Mouse (Mus musculus): ENCODE data around the gene Snx4.

The Snx4 gene

GRCm38 (mm10) chr16:33271824-33272223 lies 20.6 kb downstream of the Snx4 start:
- DNase-seq (ENCODE audit: low spot score): no peak

GRCm38 (mm10) chr16:33283079-33283478 lies 31.8 kb downstream of the Snx4 start:
- no peak for DNase-seq (ENCODE audit: low spot score)

- no peak for DNase-seq (ENCODE audit: low spot score)
Measured at GRCm38 (mm10) chr16:33288536-33288935, 37.3 kb downstream of the Snx4 start.

DNA sequence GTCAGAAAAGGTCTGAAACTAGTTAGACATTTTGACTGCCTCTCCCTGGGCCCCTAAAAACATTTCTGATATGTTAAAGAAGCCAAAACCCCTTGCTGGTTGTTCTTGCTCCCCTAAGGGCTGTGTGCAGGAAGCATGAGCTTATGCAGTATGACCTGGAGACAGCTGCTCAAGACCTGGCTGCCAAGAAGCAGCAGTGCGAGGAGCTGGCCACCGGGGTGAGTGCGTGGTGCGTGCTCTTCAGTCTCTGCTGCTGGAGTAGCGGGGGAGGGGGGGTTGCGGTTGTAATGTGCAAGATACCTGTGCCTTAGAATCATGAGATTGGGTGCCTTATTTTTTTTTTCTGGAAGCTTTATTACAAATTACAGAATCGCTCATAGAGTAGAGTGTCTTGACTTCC lies 38.7 kb downstream of the Snx4 start:
- no peak for DNase-seq (ENCODE audit: low spot score)

DNA sequence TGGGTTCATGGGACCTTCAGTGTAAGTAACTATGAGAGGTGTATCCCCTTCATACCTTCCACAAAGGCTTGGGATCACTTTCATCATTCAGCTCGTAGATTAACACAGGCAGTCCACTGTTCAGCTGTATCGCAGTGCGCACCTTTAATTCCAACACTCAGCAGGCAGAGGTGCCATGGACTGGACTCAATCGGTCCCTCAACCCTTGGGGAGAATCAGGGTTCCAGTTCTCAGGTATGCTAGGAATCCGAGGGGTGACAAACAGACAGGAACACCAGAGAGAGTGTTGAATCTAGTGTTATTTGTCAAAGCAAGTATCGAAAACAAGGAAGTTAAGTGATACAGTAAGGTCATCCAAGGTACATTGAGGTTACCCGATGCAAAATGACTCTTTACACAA lies 41.0 kb downstream of the Snx4 start:
- no peak for DNase-seq (ENCODE audit: low spot score)

GRCm38 (mm10) chr16:33294681-33295080 lies 43.4 kb downstream of the Snx4 start:
- no peak for DNase-seq (ENCODE audit: low spot score)

- DNase-seq (ENCODE audit: low spot score): no peak
Measured at GRCm38 (mm10) chr16:33295321-33295720, 44.1 kb downstream of the Snx4 start.

- no peak for DNase-seq (ENCODE audit: low spot score)
Measured at GRCm38 (mm10) chr16:33297493-33297892, 46.3 kb downstream of the Snx4 start.

- peak; percentile 30 for DNase-seq (ENCODE audit: low spot score)
Measured at GRCm38 (mm10) chr16:33306633-33307070, 55.4 kb downstream of the Snx4 start.

- no peak for DNase-seq (ENCODE audit: low spot score)
Measured at GRCm38 (mm10) chr16:33307761-33308160, 56.5 kb downstream of the Snx4 start.

DNA sequence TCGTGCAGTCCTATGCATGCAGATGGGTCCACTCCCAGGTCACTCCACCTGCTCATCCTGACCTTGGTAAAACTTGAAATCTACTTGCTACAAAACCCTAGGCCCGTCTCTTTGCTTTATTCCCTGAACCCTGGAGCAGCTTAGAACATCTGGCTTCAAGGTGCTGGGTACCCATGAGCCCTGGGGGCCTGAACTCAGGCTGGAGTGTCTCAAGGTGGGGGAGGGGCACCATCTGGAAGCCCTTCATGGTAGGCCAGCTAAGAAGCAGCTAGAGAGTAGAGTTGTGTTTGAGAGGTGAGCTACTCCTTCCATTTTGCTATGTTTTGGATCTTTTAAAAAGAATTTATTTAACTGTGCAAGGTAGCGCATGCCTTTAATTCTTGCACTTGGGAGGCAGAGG lies 57.8 kb downstream of the Snx4 start:
- DNase-seq (ENCODE audit: low spot score): no peak

- DNase-seq (ENCODE audit: low spot score): no peak
Measured at GRCm38 (mm10) chr16:33315611-33316010, 64.4 kb downstream of the Snx4 start.

DNA sequence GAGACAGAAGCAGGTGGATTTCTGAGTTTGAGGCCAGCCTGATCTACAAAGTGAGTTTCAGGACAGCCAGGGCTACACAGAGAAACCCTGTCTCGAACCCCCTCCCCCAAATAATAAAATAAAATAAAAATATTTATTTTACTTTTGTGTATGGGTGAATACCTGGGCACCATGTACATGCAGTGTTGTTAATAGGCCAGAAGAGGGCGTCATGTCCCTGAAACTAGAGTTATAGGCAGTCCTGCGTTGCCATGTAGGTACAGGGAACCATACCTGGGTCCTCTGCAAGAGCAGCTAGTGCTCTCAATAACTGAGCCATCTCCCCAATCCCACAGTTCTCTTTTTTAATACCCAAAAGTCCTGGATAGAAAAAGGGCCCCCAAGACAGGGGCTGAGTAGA lies 66.4 kb downstream of the Snx4 start:
- DNase-seq (ENCODE audit: low spot score): no peak

- DNase-seq (ENCODE audit: low spot score): no peak
Measured at GRCm38 (mm10) chr16:33318059-33318458, 66.8 kb downstream of the Snx4 start.

- DNase-seq (ENCODE audit: low spot score): no peak
Measured at GRCm38 (mm10) chr16:33325704-33326455, 74.6 kb downstream of the Snx4 start.

- no peak for DNase-seq (ENCODE audit: low spot score)
Measured at GRCm38 (mm10) chr16:33326589-33326988, 75.3 kb downstream of the Snx4 start.

DNA sequence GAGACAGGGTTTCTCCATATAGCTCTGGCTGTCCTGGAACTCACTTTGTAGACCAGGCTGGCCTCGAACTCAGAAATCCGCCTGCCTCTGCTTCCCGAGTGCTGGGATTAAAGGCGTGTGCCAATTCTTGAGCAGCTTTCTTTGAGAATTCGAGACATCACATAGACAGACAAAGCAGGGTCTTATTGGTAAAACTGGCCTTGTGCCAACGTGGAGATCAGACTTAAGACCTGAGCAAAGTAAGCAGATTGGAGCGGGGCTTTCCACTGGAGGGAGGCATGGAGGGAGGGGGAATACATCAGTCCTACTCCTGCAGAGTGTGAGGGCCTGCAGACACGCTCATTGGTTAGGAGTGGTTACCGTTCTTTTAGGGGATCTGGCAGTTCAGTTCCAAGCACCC lies 75.9 kb downstream of the Snx4 start:
- no peak for DNase-seq (ENCODE audit: low spot score)

DNA sequence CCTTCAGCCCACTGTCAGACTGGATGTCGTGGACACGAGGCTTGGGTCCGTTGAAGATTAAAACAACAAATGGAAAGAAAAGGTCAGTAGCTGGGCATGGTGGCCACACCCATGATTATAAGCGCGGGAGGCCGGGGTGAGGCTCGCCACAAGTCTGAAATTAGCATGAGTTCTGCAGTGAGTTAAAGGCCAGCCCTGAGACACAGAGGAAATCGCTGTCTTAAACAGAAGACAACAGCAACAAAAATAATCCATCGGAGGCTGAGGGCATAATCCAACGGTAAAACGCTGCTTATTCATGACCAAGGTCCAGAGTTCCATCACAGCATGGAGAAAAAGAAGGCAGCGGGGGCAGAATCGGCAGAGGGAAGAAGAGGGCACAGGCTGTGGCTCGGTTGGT lies 81.8 kb downstream of the Snx4 start:
- no peak for DNase-seq (ENCODE audit: low spot score)

DNA sequence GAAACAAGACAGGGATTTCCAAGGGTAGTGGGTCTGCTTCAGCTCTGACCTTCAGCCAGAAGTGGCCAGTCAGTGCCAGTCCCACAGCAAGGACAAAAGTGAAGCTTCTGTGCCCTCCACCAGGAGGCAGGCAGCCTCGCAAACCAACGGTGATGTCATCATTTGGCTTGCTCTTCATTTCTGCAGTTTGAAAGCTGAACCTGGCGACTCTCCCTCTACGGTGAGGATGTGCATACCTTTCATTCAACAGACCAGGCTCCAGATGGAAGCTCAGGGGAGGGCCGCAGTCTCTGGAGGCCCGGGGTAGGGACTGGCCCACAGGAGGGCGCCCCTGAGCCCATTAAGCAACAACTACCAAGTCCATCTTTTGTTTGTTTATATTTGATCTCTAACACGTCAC lies 85.9 kb downstream of the Snx4 start:
- no peak for DNase-seq (ENCODE audit: low spot score)

GRCm38 (mm10) chr16:33337681-33338080 lies 86.4 kb downstream of the Snx4 start:
- no peak for DNase-seq (ENCODE audit: low spot score)

DNA sequence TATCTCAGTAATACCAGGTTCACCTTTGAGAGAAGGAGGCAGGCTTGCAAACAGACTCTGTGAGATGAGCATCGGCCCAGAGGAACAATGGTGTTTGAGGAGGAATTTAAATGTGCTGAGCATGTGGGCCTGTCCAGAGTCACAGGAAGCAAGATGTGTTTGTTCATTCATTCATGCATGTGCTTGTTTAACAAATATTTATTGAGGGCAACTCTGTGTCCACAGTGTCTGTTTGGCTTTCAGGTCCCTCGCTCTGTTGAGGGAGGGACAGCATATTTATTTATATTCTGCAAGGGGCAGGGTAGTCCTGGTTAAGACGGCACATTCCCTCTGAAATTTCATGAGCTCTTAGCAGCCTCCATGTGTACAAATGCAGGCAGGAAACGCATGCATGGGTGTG lies 87.2 kb downstream of the Snx4 start:
- DNase-seq (ENCODE audit: low spot score): no peak

DNA sequence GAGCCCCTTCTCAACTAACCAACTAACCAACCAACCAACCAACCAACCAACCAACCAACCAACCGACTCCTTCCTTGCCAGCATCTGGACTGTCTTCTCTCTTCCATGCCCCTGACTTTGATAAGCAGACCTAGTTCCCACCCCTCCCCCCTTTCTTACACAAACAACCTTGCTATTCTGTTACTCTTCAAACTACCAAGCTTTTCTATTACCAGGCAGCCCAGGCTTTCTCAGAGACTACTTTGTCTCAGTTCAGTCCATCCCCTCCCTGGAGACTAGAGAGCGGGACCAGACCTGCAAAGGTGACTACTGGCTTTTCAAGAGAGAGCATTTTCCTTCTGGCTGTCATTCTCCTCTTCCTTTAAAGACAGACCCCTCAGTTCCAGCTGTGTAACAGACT lies 88.2 kb downstream of the Snx4 start:
- DNase-seq (ENCODE audit: low spot score): no peak

- no peak for DNase-seq (ENCODE audit: low spot score)
Measured at GRCm38 (mm10) chr16:33342356-33342755, 91.1 kb downstream of the Snx4 start.

DNA sequence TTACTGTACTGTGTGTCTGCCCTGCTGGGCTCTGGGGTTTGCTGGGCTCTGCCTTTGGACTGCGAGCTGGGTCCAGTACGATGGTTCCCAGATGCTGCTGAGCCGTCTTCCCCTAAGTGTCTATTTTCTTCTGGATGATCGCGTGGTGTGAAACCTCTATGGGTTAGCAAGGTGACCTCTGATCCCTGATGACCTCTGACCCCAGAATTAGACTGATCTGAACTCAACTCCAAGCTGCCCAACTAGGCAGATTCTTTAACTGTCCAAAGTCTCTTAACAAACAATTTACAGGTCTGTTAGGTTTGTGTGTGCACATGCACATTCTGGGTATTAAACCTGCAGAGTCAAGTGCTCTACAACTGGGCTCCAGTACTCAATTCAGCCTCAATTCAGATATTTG lies 91.9 kb downstream of the Snx4 start:
- DNase-seq (ENCODE audit: low spot score): no peak
